Mouse (Mus musculus) heart, postnatal 0 days (tissue): ENCODE results near the gene Flywch1.

Experiments
- CTCF ChIP-seq: IDR thresholded peaks from 2 replicates; pipeline ENCODE4 v1.5.1; 2016; ENCODE audit warnings: antibody characterized with exemption, control low read depth, low read depth
- EP300 ChIP-seq: IDR thresholded peaks from 2 replicates; pipeline ENCODE4 v1.6.1; 2016; ENCODE audit warnings: antibody characterized with exemption, low read depth

GRCm38 (mm10) chr17:23742210-23742793 is 29.1 kb downstream of the Flywch1 start:
- TF ChIP-seq CTCF (no peak), EP300 (no peak)
